Mouse (Mus musculus) macrophage (primary cell): ENCODE data around the gene Pakap. TPM values are rescaled to one million over a fixed set of nuclear protein-coding genes. Genes with fewer than 3 reads are reported as not detected.
A peak's percentile ranks its signal among the peaks of the same experiment; 100 is the strongest.

Source experiments
- H3K27ac ChIP-seq: fragments of 350-480 bp; formaldehyde crosslinking; 2 replicates; pipeline ENCODE4 v1.9.0; 2021
- H3K36me3 ChIP-seq: fragments of 350-480 bp; formaldehyde crosslinking; 2 replicates; pipeline ENCODE4 v1.9.0; 2021; ENCODE audit errors: inconsistent target
- H3K4me3 ChIP-seq: fragments of 350-480 bp; formaldehyde crosslinking; 2 replicates; pipeline ENCODE4 v1.9.0; 2021; ENCODE audit errors: inconsistent target
- H3K79me2 ChIP-seq: fragments of 350-480 bp; formaldehyde crosslinking; 2 replicates; pipeline ENCODE4 v1.9.0; 2021; ENCODE audit errors: inconsistent target
- WGBS: methylation state at CpG from one replicate; pipeline ENCODE4 v1.1.7; 2026; ENCODE audit warnings: inconsistent platforms; ENCODE audit not compliant: missing documents; 5-methylcytosine and 5-hydroxymethylcytosine counted together
- polyA plus RNA-seq: library from polyadenylated mRNA; stranded (reverse); fragments of 250-400 nt; gene quantifications from 3 replicates; pipeline ENCODE4 v1.2.4, GENCODE M21; 2018; ENCODE audit warnings: inconsistent platforms

The Pakap gene
- polyA plus RNA-seq, 1 experiment from 2014 or later, result not detected

- Histone ChIP-seq H3K36me3 (no peaks in the 10 kb centered on the region), H3K79me2 (no peaks in the 10 kb centered on the region), H3K4me3 (no peak overlapping the region), H3K27ac (no peak overlapping the region)
- 29% methylated on average over 20 of the region's 20 CpGs for WGBS
These were observed 213.1 kb downstream of the Pakap start for GRCm38 (mm10) chr4:57780833-57781641.

GRCm38 (mm10) chr4:57781994-57782393 is 214.0 kb downstream of the Pakap start:
- H3K27ac ChIP-seq, result no peak overlapping the region
- H3K4me3 ChIP-seq, result peak overlapping the region; percentile 20
- H3K36me3 ChIP-seq, result no peaks in the 10 kb centered on the region
- no peaks in the 10 kb centered on the region for H3K79me2 ChIP-seq
- 2% methylated on average over 26 of the region's 26 CpGs for WGBS

GRCm38 (mm10) chr4:57782549-57783390 is 214.8 kb downstream of the Pakap start:
- no peaks in the 10 kb centered on the region for H3K36me3 ChIP-seq
- WGBS, result 6% methylated on average over 33 of the region's 33 CpGs
- no peaks in the 10 kb centered on the region for H3K79me2 ChIP-seq
- no peak overlapping the region for H3K27ac ChIP-seq
- H3K4me3 ChIP-seq, result peak overlapping the region; percentile 20

- WGBS, result 65% methylated on average over 9 of the region's 9 CpGs
- no peaks in the 10 kb centered on the region for H3K79me2 ChIP-seq
- H3K4me3 ChIP-seq, result peak overlapping the region; percentile 20; the same call in 1 of the 2 replicates
- no peaks in the 10 kb centered on the region for H3K36me3 ChIP-seq
- no peak overlapping the region for H3K27ac ChIP-seq
These were observed 215.4 kb downstream of the Pakap start for GRCm38 (mm10) chr4:57783391-57783770.

GRCm38 (mm10) chr4:57783853-57784600 is 216.0 kb downstream of the Pakap start:
- H3K27ac ChIP-seq, result no peak overlapping the region
- WGBS, result 91% methylated on average over 11 of the region's 11 CpGs
- no peaks in the 10 kb centered on the region for H3K36me3 ChIP-seq
- H3K79me2 ChIP-seq, result no peaks in the 10 kb centered on the region
- no peak overlapping the region for H3K4me3 ChIP-seq

GRCm38 (mm10) chr4:57788709-57789108 is 220.7 kb downstream of the Pakap start:
- Histone ChIP-seq H3K36me3 (no peaks in the 10 kb centered on the region), H3K79me2 (no peaks in the 10 kb centered on the region), H3K27ac (no peak overlapping the region), H3K4me3 (no peak overlapping the region)
- 65% methylated on average over 5 of the region's 5 CpGs for WGBS

- Histone ChIP-seq H3K79me2 (no peaks in the 10 kb centered on the region), H3K4me3 (no peak overlapping the region), H3K27ac (no peak overlapping the region), H3K36me3 (no peaks in the 10 kb centered on the region)
These were observed 221.1 kb downstream of the Pakap start for GRCm38 (mm10) chr4:57789118-57789517.

GRCm38 (mm10) chr4:57793989-57794388 is 226.0 kb downstream of the Pakap start:
- H3K4me3 ChIP-seq, result no peak overlapping the region
- no peak overlapping the region for H3K27ac ChIP-seq
- WGBS, result 94% methylated on average over 8 of the region's 8 CpGs
- H3K36me3 ChIP-seq, result no peaks in the 10 kb centered on the region
- H3K79me2 ChIP-seq, result no peaks in the 10 kb centered on the region

GRCm38 (mm10) chr4:57794547-57794946 is 226.6 kb downstream of the Pakap start:
- WGBS, result 59% methylated on average over 3 of the region's 3 CpGs
- no peaks in the 10 kb centered on the region for H3K79me2 ChIP-seq
- H3K36me3 ChIP-seq, result no peaks in the 10 kb centered on the region
- no peak overlapping the region for H3K27ac ChIP-seq
- no peak overlapping the region for H3K4me3 ChIP-seq

GRCm38 (mm10) chr4:57797548-57798285 is 229.7 kb downstream of the Pakap start:
- H3K27ac ChIP-seq, result peak overlapping the region; percentile 29

GRCm38 (mm10) chr4:57798286-57799018 is 230.5 kb downstream of the Pakap start:
- 12% methylated on average over 10 of the region's 10 CpGs for WGBS
- Histone ChIP-seq H3K27ac (peak overlapping the region; percentile 29), H3K4me3 (no peak overlapping the region)

More at GRCm38 (mm10) chr4:57797548-57798285, 229.7 kb downstream of the Pakap start:
- Histone ChIP-seq H3K36me3 (no peaks in the 10 kb centered on the region), H3K79me2 (no peaks in the 10 kb centered on the region), H3K4me3 (no peak overlapping the region)
- WGBS, result 54% methylated on average over 9 of the region's 9 CpGs

GRCm38 (mm10) chr4:57799297-57799696 is 231.3 kb downstream of the Pakap start:
- Histone ChIP-seq H3K4me3 (no peak overlapping the region), H3K27ac (peak overlapping the region; percentile 29; the same call in 1 of the 2 replicates), H3K79me2 (no peaks in the 10 kb centered on the region), H3K36me3 (no peaks in the 10 kb centered on the region)
- WGBS, result 75% methylated on average over 1 of the region's 1 CpGs

More at GRCm38 (mm10) chr4:57798286-57799018, 230.5 kb downstream of the Pakap start:
- no peaks in the 10 kb centered on the region for H3K36me3 ChIP-seq
- H3K79me2 ChIP-seq, result no peaks in the 10 kb centered on the region

GRCm38 (mm10) chr4:57801239-57801638 is 233.3 kb downstream of the Pakap start:
- Histone ChIP-seq H3K27ac (no peak overlapping the region), H3K36me3 (no peaks in the 10 kb centered on the region), H3K4me3 (no peak overlapping the region), H3K79me2 (no peaks in the 10 kb centered on the region)
- 97% methylated on average over 6 of the region's 7 CpGs for WGBS
